Mouse (Mus musculus): ENCODE results near the gene Best2.

Gene Best2

DNA sequence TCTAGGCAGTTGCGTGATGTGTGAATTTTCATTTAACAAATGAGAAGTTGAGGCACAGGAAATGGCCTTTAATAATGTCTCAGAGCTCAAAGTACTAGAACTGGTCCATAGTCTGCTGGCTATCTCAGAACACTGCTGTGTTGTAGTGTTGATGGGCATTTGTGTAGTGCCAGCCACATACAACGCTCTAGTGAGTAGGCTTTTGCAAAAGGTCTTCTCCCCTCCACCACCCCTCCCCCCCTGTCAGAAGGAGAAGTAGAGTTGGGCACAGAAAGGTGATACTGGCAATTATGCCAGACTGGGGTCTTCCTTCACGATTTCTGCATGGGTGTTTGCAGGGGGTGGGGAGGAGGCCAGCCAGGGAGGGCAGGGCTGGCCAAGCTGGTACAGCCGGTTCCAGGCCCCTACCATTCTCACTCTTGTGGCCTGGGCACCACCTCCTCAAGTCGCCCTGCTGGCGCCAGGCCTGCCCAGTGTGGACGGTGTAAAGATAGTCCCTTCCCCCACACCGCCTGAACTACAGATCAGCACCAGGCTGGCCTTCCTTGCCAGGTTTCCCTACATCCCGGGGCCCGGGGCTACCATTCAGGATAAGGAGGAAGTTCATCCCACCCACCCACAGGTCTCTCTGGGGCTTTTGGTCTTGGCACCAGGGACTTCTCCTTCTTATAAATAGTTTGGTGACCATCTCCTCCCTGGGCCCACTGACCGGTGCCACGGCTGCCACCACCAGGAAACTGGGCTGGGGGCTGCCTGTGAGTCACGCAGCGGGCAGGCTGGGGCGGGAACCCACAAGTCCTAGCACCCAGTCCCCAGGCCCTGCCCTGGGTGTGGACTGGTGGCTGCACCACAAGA is 32.5 kb downstream of the Best2 start:
- DNase-seq (ENCODE audit: low spot score), result no peak

DNA sequence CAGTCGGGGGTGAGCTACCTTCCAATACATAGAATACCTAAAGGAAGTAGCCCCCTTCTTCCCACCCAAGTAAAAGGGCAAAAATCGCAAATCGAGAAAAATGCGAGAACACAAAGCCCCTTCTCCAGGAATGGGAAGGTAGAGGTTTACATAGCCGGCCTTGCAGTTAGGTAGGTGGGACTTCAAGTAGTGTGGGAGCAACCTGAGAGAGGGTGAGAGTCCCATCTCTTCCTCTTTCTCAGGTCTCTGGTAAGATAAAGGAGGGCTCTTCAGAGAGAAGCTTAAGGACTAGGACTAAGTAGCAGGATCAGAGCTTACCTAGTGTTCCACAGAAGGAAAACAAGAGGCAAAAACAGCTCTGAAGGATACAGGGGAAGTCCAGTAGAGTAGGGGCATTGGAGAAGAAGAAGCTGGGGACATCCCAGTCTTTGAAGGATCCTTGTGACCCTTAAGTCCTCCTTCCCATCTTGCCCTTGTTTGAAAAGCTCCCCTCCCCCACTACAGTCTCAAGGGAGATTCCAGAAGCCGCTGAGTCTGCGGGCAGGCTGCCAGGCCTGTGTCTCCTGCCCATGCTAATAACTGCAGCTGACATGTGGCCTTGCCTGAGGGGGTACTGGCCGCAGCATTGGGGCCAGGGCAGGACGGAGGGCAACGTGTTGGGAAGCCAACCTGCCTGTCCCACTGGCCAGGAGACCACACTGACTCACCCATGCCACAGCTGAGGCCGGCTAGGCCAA is 33.5 kb downstream of the Best2 start:
- DNase-seq (ENCODE audit: low spot score), result no peak

DNA sequence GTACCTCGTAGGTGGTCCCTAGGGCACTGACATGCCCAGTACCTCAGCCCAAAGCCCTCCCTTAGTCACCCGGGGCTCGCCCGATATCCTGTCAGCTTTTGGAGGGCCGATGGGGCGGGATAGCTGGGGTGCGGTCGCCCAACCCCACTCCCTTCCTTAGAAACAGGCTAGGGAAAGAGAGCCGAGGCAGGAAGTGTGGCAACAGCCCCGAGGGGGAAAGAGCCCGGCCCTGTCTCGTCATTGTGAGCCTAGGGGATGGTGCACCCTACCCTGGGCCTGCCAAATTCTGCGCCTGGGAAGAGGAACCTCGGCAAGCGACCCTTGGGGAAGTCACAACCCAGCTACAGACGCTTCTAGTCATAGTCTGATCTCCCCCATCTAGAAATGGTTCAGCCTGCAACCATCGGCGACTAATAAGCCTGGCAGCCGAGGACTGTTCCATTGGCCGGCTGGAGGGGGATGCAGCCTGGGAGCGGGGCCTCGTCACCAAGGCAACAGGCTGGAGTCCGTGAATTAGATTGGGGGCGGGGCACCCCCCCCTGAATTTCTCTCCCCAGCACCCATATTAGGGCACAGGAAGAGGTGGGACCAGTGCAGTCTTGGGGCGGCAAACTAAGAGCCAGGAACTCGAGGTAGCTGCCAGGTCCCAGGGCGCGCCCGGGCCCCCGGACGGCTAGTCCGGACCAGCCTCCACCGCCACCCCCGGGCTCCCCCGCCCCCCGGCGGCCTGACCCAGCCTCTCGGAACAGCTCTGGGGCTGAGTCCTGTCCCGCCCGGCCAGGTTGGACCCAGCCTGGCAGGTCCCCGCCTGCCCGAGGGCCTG is 34.5 kb downstream of the Best2 start:
- DNase-seq (ENCODE audit: low spot score), result peak; percentile 83

DNA sequence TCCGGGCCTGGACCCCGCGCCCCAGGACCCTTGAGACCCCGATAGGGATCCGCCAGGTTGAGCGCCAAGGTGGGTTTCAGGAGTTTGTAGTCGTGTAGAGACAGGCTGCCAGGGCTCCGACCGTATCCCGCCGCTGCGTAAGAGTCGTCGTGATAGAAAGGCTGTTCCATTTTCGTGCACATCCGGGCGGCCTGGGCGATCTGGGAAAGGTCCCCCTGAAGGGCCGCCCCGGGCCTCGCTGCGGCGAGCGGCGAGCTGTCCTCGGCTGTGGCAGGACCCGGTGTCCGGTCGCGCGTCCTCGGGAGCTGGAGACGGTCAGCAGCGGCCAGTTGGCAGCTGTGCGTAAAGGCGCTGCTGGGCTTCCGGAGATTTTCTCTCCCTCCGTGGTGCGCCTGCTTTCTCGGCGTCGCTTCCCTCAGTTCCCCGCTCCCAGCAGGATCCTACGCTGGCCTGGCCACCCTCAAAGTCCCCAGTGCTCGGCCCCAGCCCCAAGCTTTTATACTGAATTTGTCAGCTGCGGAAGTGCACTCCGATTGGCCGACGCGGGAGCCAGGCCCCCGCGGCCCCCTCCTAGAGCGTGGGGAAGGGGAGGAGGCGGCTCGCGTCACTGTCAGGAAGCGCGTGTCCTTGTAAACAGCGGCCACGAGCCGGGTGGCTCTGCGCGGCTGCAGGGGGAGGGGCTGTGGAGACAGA is 35.9 kb downstream of the Best2 start, which contains the start of gene Junb:
Gene Junb (minus strand): TSS at position 471 of the 693 bp plus-strand sequence.
- DNase-seq (ENCODE audit: low spot score), result peak; percentile 85

DNA sequence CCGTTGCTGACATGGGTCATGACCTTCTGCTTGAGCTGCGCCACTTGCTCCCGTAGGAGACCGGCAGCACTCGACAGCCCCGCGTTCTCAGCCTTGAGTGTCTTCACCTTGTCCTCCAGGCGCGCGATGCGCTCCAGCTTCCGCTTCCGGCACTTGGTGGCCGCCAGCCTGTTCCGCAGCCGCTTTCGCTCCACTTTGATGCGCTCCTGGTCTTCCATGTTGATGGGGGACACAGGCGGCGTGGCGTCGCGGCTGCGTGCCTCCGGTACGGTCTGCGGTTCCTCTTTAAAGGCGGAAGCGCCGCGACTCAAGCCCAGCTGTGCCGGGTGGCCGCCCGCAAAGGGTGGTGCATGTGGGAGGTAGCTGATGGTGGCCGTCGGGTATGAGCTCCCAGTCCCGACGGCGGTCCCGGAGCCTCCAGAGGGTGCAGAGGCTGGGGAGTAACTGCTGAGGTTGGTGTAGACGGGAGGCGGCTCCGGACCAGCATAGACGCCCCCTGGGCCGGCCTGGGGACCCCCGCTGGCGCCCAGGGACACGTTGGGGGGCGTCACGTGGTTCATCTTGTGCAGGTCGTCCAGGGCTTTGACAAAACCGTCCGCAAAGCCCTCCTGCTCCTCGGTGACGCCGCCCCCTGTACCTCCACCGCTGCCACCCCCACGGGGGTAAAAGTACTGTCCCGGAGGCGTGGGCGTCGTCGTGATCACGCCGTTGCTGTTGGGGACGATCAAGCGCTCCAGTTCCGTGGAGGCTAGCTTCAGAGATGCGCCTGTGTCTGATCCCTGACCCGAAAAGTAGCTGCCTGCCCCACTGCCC is 36.7 kb downstream of the Best2 start:
- peak; percentile 69 for DNase-seq (ENCODE audit: low spot score)

DNA sequence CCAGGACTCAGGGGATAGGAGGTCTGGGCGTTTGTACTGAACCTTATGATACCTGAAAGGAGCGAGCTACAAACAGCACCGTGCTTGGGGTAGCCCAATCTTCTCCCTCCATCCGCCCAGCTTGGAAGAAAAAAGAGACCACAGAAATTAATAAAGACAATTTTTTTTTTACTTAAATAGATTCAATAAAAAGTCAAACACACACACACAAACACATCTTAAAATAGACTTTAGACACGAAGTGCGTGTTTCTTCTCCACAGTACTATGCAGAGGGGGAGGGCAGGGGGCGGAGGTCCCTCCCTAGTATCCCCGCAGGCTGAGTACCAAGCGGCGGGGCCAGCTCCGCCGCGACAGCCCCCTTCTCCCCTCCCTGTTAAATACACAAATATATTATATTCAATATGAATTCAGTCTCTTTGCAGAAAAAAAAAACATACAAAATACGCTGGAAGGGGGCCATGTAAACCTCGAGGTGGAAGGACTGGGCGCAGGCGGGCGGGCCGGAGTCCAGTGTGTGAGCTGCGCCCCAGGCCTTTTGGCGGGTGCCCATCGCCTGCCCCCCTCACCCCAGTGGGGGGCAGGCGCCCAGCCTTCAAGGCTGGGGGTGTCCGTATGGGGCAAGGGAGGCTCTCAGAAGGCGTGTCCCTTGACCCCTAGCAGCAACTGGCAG is 37.4 kb downstream of the Best2 start:
- no peak for DNase-seq (ENCODE audit: low spot score)

DNA sequence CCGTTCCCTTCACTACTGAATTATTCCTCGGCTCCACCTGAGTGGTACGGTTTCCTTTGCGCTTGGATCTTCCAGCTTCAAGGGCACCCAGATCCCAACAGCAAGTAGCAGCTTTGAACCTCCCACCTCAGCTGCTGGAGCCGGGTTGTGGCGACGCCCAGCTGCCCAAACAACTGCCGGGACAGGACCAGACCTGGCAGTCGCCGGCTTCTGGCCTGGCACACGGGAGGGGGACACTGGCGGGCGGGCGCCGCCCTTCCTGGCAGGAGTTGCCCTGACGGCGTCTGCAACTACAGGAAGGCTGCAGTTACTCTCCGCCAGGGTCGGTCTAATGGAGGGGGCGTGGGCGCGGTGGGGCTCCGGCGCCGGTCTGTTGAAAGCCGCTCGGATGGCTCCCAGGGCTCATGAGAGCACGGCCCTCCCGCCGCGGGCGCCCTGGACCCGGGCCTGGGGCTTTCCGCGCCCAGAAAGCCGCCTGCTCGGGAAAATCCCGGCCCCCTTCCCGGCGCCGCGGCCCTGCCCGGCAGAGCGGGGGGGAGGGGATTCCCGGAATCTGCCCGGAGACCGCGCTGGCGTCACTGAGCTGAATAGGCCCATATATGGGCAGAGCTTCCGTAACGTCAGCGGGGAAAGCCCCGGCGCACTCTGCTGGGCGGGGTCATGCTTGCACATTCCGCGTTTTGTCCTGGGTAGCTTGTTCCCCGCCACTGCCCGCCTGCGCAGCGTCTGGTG is 38.1 kb downstream of the Best2 start:
- DNase-seq (ENCODE audit: low spot score), result peak; percentile 89

DNA sequence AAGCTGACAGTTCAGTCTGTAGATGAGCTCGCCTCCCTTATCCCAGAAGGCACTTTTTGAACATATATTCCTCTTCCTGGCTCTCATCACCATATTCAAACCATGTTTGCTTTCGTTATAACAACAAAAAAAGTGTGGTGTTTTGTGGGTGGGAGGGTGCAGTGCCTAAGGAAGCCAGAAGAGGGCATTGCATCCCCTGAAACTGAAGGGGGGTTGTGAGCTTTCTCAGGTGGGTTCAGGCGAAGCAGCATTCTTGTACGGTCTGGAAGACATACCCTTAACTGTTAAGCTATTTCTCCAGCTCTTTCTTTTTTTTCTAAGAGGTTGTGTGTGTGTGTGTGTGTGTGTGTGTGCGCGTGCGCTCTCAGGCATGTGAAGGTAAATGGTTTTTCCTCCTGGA is 38.9 kb downstream of the Best2 start:
- peak; percentile 70 for DNase-seq (ENCODE audit: low spot score)

DNA sequence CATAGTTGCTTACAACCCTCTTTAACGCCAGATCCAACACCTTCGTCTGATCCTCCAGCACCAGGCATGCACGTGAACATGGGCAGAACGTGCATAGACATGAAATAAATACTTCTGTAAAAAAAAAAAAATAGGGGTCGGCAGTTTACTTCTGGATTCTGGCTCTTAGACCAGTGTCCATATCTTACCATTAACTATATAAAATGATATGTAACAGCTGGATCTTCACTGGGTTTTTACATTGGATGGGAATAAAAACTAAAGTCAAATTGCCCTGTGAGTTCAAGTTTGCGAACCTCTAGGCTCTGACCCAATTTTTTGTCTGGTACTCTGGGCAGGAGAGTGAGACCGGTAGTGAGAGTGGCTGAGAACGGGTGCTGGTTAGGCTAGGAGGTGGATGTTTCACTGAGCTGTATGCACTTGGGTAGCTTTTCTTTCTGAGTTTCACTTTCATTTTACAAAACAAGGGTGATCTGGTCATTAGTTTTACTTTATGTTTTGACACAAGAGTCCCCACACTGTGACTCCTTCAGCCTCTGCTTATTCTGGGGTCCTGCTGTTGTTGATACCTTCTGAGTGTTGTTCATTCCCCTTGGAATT is 39.7 kb downstream of the Best2 start:
- no peak for DNase-seq (ENCODE audit: low spot score)

DNA sequence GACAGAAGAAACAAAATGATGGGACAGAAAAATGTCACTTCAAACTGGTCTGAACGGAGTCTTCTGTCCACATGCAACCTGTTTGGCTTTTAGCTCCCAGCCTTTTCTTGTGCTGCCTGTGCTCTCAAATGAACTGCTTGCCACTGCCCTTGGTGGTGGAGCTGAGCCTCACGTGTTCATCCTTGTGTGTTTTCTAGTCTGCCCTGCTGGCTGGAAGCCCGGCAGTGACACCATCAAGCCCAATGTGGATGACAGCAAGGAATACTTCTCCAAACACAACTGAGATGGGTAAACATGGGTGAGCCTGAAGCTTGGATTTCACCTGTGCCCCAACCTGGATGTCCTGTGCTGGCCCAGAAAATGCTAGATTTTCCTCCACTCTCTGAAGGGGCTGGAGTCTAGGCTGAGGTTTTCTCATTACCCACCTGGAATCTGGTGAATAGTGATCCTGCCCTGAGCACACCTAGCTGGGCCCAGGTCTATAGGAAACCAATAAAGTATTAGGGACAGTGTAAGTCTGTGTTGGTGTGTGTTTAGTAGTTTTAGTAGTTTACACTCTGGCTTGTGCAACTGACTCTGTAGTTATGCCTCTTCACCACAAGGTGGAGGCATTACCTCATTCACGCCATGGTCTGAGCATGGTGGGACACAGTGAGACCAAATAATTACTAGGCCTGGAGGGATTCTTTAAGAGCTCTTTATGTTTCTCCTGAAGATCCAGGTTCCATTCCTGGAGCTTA is 40.4 kb downstream of the Best2 start:
- DNase-seq (ENCODE audit: low spot score), result no peak

DNA sequence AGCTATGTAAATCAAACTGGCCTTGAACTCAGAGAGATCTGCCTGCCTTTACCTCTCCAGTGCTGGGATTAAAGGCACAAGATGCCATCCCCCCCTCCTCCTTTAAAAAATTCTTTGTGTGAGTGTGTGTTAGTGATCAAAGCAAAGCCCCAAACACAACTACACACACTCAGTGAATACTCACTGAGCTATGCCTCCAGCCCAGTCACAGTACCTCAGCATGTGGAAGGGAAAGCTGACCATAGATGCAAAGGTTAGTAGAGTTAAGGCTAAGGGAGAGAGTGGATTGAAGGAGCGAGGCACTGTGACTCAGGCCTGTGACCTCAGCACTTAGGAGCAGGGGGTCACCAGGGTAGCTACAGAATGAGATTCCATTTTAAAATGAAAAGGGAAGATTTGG is 41.3 kb downstream of the Best2 start:
- no peak for DNase-seq (ENCODE audit: low spot score)

DNA sequence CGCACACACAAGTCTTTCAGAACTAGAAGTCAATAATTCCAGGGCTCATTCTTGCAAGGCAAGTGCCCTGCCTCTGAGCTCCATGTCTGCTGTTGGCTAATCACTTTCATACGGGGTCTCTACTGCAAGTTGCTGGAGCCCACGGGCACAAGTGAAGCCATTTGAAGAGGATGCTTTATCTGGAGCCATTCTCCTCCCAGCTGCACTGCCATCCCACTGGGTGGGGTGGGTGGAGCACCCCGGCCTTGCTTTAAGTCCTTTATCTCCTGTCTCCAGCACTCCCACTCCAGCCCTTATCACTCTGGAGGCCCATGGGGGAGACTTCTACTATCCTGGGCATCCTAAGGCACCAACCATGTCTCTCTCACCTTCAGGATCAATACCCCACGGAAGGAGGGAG is 43.4 kb downstream of the Best2 start:
- DNase-seq (ENCODE audit: low spot score), result peak; percentile 72

DNA sequence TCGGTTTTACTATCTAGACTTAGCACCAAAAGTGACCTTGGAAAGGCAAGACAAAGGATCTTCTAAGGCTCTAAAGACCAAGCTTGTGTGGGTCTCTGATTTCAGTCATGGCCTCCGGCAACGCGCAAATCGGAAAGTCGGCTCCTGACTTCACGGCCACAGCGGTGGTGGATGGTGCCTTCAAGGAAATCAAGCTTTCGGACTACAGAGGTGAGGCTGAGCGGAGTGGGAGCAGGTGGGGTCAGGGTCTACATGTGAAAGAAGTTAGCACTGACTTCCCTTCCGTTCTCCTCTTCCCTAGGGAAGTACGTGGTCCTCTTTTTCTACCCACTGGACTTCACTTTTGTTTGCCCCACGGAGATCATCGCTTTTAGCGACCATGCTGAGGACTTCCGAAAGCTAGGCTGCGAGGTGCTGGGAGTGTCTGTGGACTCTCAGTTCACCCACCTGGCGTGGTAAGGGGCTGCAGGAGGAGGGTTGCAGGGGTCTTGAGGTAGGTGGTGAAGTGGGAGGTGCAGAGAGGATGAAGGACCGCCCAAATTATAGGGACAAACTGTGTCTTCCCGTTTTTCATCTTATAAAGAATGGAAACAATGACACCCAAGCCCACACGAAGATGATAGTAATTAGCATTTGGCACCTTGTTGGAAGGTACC is 44.1 kb downstream of the Best2 start:
- DNase-seq (ENCODE audit: low spot score), result no peak

DNA sequence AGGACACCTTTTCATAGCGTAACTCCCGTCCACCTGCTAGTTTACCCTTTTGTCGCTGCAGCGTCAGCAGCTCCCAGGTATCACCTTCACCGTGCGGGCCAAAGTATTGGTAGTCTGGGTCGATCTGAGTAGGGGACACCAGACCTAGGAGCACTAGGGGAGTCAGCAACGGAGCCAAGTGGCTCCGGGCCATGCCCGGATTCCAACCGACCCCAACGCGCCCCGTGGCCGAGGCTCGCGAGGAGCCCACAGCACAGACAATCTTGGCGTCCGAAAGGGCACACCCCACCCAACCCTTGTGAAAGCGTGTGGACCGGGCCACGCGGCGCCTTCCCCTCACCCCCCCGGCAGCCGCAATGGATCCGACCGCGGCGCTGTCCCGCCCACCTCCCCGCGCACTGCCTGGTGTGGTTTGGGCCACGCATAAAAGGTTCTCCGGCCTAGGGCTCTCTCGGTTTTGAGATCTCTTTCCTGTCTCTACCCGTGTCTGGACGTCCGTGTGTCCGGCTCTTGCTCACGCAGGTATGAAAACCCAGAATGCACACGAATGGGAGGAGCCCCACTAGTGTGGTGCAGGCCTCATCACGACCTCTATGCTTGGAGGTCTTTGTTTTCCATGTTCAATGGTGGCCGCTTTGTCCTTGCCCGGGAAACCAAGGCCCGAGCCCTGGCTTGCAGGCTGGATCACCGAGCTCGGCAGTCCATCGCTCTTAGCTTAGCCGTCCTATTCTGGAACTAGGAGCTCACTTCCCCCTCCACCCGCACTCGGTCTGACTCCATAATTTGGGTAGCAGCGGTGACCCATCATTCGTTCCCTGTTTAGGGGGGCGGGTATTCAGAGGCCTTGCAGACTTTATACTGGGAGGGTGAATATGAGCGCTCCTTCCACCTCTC is 44.8 kb downstream of the Best2 start, which contains the start of the genes Gm49661, Prdx2 and Rnaseh2a:
Gene Gm49661 (minus strand): TSS at position 193 of the 894 bp plus-strand sequence.
Gene Prdx2 (plus strand): TSS at position 347 of the 894 bp plus-strand sequence.
Gene Rnaseh2a (minus strand): TSS at position 527 of the 894 bp plus-strand sequence.
- DNase-seq (ENCODE audit: low spot score), result peak; percentile 66

DNA sequence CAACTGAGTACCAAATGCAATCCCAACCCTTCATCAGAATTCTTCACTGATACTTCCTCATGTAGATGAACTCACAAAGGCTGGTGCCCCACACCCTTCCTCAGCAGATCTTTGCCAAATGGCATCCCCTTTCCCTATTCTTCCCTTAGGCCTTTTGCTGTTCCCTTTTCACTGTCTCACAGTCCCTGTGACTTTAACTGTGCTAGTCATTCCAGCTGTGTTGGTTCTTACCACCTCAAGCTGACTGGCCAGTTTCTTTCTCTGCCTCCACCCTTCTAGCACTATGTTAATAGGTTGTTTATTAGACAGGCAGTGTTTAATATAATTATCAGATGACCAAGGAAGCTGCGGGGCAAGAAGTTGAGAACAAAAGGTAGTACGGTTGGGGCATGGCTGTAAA is 45.7 kb downstream of the Best2 start:
- no peak for DNase-seq (ENCODE audit: low spot score)

DNA sequence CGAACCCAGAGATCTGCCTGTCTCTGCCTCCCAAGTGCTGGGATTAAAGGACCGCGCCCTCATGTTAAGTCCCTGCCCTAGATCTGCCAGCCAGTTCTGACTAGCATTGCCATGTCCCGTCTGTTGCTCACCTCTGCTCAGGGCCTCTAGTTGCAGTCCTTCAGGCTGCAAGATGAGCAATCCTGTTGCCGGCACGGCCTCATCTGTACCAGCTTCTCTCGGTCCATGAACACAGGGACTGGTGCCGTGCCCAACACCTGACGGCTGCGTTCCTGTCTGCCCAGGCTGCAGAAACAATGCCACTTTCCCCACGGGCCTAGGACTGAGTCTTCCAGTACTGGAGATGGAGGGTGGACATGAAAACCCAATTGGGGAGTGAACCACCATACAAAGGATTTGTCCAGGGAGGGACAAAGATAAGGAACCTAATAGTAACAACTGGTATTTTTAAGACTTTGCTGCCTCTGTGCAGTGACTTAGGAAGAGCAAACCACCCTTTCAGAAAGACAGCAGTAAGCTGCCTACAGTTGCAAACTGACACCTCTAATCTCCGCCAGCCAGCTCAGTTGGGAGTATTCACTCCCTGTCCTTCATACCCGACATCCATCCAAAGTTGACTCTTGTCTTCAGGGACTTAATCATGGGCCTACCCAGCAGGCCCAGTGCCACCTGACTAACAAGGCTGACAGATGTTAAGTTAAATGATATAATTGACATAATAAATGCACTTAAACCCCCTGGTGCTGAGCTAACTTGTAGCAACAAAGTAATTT is 46.6 kb downstream of the Best2 start:
- no peak for DNase-seq (ENCODE audit: low spot score)

Data from spleen, adult 12 weeks (tissue).